Mouse (Mus musculus) liver, adult 2 months (tissue): ENCODE results near the gene Arhgap6. TPM values are rescaled to one million over a fixed set of nuclear protein-coding genes. Genes with fewer than 3 reads are reported as not detected.

Source experiments
- DNase-seq: peaks from one replicate; pipeline ENCODE4 v3.0.0-alpha.2; 2011; ENCODE audit warnings: low read depth, low spot score; ENCODE audit errors: extremely low read depth
- H3K27ac ChIP-seq: fragments of 200-500 bp; replicated peaks from 2 replicates; pipeline ENCODE4 v1.5.1; 2012; ENCODE audit warnings: low read depth, mild to moderate bottlenecking, control low read depth, inconsistent platforms, low read length; ENCODE audit not compliant: insufficient read depth
- H3K27me3 ChIP-seq: fragments of 200-500 bp; 2 replicates; pipeline ENCODE4 v1.6.1; 2012; ENCODE audit warnings: mild to moderate bottlenecking, moderate library complexity, low read length, inconsistent platforms; ENCODE audit not compliant: control insufficient read depth, insufficient read depth
- H3K36me3 ChIP-seq: fragments of 200-500 bp; 2 replicates; pipeline ENCODE4 v1.6.1; 2012; ENCODE audit warnings: low read length, inconsistent platforms; ENCODE audit not compliant: control insufficient read depth, insufficient read depth
- H3K4me1 ChIP-seq: fragments of 200-500 bp; 2 replicates; pipeline ENCODE4 v1.6.1; 2011; ENCODE audit warnings: low read length; ENCODE audit not compliant: control insufficient read depth, insufficient read depth
- H3K4me3 ChIP-seq: fragments of 200-500 bp; 2 replicates; pipeline ENCODE4 v1.5.1; 2011; ENCODE audit warnings: low read depth, mild to moderate bottlenecking, control low read depth, low read length, moderate library complexity; ENCODE audit not compliant: insufficient read depth
- H3K79me2 ChIP-seq: fragments of 200-500 bp; 2 replicates; pipeline ENCODE4 v1.6.1; 2012; ENCODE audit warnings: inconsistent platforms, mild to moderate bottlenecking, low read length, moderate library complexity; ENCODE audit not compliant: control insufficient read depth, insufficient read depth
- H3K9ac ChIP-seq: fragments of 200-500 bp; 2 replicates; pipeline ENCODE4 v1.6.1; 2012; ENCODE audit warnings: low read depth, mild to moderate bottlenecking, control low read depth, inconsistent platforms, low read length
- CTCF ChIP-seq: fragments of 200-500 bp; IDR thresholded peaks from 2 replicates; pipeline ENCODE4 v1.5.1; 2011; ENCODE audit warnings: low read depth, low read length, control low read depth
- POLR2A ChIP-seq: fragments of 200-500 bp; IDR thresholded peaks from 2 replicates; pipeline ENCODE4 v1.6.1; 2011; ENCODE audit warnings: low read length, control low read depth; ENCODE audit not compliant: insufficient read depth; ENCODE audit errors: extremely low read depth
- WGBS: fragments of 180-500 bp; shearing (Covaris S2); methylation state at CpG from one replicate; pipeline ENCODE4 v1.1.7; 2018; 5-methylcytosine and 5-hydroxymethylcytosine counted together
- polyA plus RNA-seq: library from polyadenylated mRNA; depleted of rRNA; stranded (reverse); fragments of >200 nt; gene quantifications from 2 replicates; pipeline ENCODE4 v1.2.3, GENCODE M21; 2012; rRNA removed
- total RNA-seq: library from RNA; depleted of rRNA; stranded (reverse); fragments of >200 nt; gene quantifications from 2 replicates; pipeline ENCODE4 v1.2.3, GENCODE M21; 2014; rRNA removed

Arhgap6 gene
- total and polyA plus RNA-seq, 2 experiments, result 1.8 to 7.9 TPM

DNA sequence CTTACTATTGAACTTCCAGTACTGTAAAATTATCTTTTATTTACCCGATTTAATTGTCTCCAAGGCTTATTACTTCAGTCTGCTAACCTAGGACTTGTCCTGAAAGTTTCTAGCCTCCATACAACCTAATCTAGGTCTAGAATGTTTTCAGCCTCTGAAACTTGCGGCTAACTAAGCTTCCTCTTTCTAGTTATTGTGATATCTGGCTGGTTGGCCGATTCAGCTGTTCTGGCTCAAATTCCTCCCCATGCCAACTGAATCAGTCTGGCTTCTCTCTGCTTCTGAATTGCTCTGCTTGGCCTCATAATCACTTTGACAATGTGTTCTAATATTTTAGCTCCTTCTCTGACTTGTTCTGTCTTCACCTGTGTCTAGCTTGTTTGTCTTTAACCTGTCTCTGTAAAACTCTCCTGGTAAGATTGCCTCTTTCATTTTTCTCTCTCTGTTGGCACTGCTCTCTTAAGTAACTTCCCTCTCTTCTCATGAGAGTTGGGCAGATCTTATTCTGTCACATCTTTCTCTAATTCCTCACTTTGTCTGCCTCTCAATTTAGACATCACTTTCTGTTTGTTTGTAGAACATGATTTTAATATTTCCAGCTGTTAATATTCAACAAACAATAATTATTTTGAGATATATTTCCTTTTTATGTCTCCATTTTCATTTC, 531.2 kb downstream of the Arhgap6 start:
- Histone ChIP-seq H3K4me1 (no peaks in the 10 kb centered on the region), H3K27me3 (no peaks in the 10 kb centered on the region), H3K79me2 (no peaks in the 10 kb centered on the region), H3K9ac (no peak overlapping the region), H3K36me3 (no peaks in the 10 kb centered on the region), H3K27ac (no peak overlapping the region), H3K4me3 (no peak overlapping the region)
- 79% methylated on average over 3 of the region's 3 CpGs for WGBS
- no peak for DNase-seq
- TF ChIP-seq CTCF, result no peak
- TF ChIP-seq POLR2A, result no peak

DNA sequence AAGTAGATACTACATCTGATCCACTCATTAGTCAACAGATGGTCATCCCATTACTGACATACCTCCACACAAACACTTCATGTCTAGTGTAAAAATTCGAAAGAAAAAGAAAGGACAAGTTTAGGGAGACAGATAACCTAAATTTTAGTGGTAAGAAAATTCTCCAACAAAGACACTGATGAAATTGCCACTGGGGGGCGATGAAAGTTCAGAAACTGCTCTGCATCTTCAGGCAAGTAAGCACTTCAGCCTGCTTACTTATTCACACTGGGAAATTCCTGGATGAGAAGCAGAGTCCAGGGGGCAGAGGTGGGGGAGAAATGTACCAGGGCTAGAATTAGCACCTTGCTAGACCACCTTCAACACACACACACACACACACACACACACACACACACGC, 537.4 kb downstream of the Arhgap6 start:
- no peak overlapping the region for H3K4me3 ChIP-seq
- no peak overlapping the region for H3K9ac ChIP-seq
- TF ChIP-seq POLR2A (no peak), CTCF (no peak)
- no peaks in the 10 kb centered on the region for H3K36me3 ChIP-seq
- H3K4me1 ChIP-seq, result no peaks in the 10 kb centered on the region
- no peaks in the 10 kb centered on the region for H3K79me2 ChIP-seq
- no peaks in the 10 kb centered on the region for H3K27me3 ChIP-seq
- DNase-seq, result peak; percentile 14
- 48% methylated on average over 3 of the region's 3 CpGs for WGBS
- no peak overlapping the region for H3K27ac ChIP-seq

DNA sequence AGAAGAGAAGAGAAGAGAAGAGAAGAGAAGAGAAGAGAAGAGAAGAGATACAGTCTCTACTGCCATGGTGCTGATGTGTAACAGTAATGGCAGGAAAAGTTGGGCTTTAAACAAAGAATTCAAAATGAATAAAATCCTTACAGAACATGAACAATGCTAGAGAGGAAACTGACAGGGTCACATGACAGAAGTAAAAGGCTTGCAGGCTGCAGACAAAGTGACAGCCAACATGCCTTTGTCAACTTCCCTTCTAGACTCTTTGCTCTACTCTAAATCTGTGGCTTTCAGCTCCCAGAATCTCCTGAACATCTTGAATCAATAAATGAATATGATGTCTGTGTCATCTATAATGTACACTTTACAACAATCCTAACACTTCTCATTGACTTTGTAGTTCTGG, 542.7 kb downstream of the Arhgap6 start:
- Histone ChIP-seq H3K27me3 (no peaks in the 10 kb centered on the region), H3K79me2 (no peaks in the 10 kb centered on the region), H3K27ac (no peak overlapping the region), H3K36me3 (no peaks in the 10 kb centered on the region), H3K9ac (no peak overlapping the region), H3K4me3 (no peak overlapping the region), H3K4me1 (no peaks in the 10 kb centered on the region)
- no peak for DNase-seq
- TF ChIP-seq CTCF, result no peak
- no peak for TF ChIP-seq POLR2A

DNA sequence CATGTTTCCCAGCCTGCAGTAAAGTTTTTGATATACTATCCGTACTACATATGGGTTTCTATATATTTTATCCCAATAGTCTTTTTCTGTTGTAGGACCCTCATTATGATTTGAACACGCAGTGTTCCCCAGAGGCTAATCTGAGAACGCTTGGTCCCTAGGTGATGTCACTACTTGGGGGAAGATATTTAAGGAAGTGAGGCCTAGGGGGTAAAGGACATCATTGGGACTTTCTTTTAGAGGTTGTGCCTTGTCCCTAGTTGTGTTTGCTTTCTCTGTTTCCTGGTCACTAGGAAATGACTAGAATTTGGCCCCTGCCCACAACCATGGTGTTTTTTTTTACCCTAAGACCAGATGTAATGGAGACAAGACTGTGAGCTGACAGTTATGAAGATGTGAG, 543.3 kb downstream of the Arhgap6 start:
- TF ChIP-seq CTCF (no peak), POLR2A (no peak)
- H3K9ac ChIP-seq, result no peak overlapping the region
- no peak for DNase-seq
- H3K79me2 ChIP-seq, result no peaks in the 10 kb centered on the region
- H3K4me3 ChIP-seq, result no peak overlapping the region
- H3K27me3 ChIP-seq, result no peaks in the 10 kb centered on the region
- no peaks in the 10 kb centered on the region for H3K4me1 ChIP-seq
- no peak overlapping the region for H3K27ac ChIP-seq
- whole genome bisulfite sequencing, result 83% methylated on average over 3 of the region's 3 CpGs
- H3K36me3 ChIP-seq, result no peaks in the 10 kb centered on the region

Other genes with a start within 250 kb of the Arhgap6 start
- not detected in 2 replicates for gene Frmpd4, start 217.9 kb upstream of the Arhgap6 start, total RNA-seq
- gene Frmpd4, start 217.9 kb upstream of the Arhgap6 start, polyA plus RNA-seq, result not detected in 2 replicates
- 23.0 and 25.9 TPM in 2 replicates for gene Msl3, start 121.2 kb upstream of the Arhgap6 start, total RNA-seq
- gene Msl3, start 121.2 kb upstream of the Arhgap6 start, polyA plus RNA-seq, result 8.5 and 11.4 TPM in 2 replicates